Mouse (Mus musculus) embryonic fibroblast, embryonic 13.5 days (primary cell): ENCODE data around the gene Lpar3.

Experiments used
- CTCF ChIP-seq: IDR thresholded peaks from 2 replicates; pipeline ENCODE4 v1.5.1; 2011; ENCODE audit warnings: mild to moderate bottlenecking, control low read depth, low read length, moderate library complexity, borderline replicate concordance; ENCODE audit not compliant: insufficient read depth
- POLR2A ChIP-seq: IDR thresholded peaks from 2 replicates; pipeline ENCODE4 v1.6.1; 2011; ENCODE audit warnings: low read depth, mild to moderate bottlenecking, control low read depth, low read length, moderate library complexity

GRCm38 (mm10) chr3:146277456-146277855 is 56.7 kb downstream of the Lpar3 start:
- TF ChIP-seq CTCF: no peak
- TF ChIP-seq POLR2A: no peak
